Mouse (Mus musculus) granulocyte monocyte progenitor cell, adult 5-6 weeks (primary cell): ENCODE data around the gene Mthfd1l. TPM values are rescaled to one million over a fixed set of nuclear protein-coding genes. Genes with fewer than 3 reads are reported as not detected.
"Not testable (repeated sequence)": the region's sequence is repeated elsewhere in the genome, so short reads cannot be mapped to it uniquely, and the experiment has no call there.

ENCODE experiments used
- ATAC-seq: replicated peaks from 2 replicates; pipeline ENCODE4 v1.8.0; 2016; ENCODE audit warnings: mild to moderate bottlenecking, moderate TSS enrichment, inconsistent platforms; ENCODE audit not compliant: poor library complexity, severe bottlenecking
- total RNA-seq, 2 experiments: library from RNA; stranded (forward) in 1 of 2; stranded (reverse) in 1 of 2; fragments of 200-712, 200-1000 nt in 1 of 2; fragments of >200 nt in 1 of 2; fragmentation: Nextera tagmentation in 1 of 2; gene quantifications; 2 replicates each; pipeline ENCODE4 v1.2.3; 2014 to 2017

Mthfd1l gene
- total RNA-seq, 2 experiments from 2014 or later, result 50.0 to 111 TPM

- ATAC-seq, result 0 out of 2 replicates have a peak, but pooled peaks have one; percentile 20
These were observed 138.3 kb downstream of the Mthfd1l start for GRCm38 (mm10) chr10:4111095-4111794.

- no peak for ATAC-seq
These were observed 138.8 kb downstream of the Mthfd1l start for GRCm38 (mm10) chr10:4111795-4112139.

GRCm38 (mm10) chr10:4112611-4113327 is 139.9 kb downstream of the Mthfd1l start:
- no peak for ATAC-seq

GRCm38 (mm10) chr10:4113328-4113658 is 140.4 kb downstream of the Mthfd1l start:
- ATAC-seq, result no peak

GRCm38 (mm10) chr10:4116653-4117052 is 143.7 kb downstream of the Mthfd1l start:
- no peak for ATAC-seq

DNA sequence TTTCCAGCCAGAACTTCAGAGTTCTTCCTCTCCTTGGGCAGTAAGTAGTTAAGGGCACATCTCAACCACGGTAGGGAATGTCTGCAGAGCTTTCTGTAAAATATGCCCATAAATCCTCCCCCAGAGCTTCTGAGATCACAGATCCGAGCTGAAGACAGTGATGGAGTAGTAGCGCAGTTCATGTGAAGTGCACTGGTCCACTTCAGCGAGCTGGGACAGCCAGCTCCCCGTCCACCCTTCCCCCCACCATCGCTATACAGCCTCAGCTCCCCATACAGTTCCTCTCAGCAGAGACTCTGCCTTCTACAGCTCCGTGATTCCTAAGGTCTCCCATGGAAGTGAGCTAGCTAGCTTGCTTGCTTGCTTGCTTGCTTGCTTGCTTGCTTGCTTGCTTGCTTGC is 144.2 kb downstream of the Mthfd1l start:
- ATAC-seq, result no peak

GRCm38 (mm10) chr10:4119287-4119686 is 146.4 kb downstream of the Mthfd1l start:
- no peak for ATAC-seq

DNA sequence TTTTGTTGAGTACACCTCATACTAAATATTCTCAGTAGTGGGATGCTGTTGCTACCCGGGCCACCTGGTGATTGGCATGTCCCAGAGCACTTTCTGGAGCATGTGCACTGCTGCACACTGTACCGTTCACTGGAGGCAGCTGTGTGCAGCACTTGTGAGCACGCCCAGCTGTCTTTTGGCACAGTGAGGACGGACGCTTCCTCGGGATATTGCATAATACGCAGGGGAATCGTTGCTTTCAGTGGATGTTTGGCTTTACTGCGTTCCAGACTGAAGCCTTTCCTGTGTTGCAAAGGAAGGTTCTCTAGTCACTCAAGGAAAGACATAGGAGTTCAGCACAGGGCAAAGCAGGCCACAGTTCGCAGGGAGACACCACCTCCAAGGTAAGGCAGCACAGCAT is 147.8 kb downstream of the Mthfd1l start:
- peak; percentile 96 for ATAC-seq

GRCm38 (mm10) chr10:4121197-4121596 is 148.3 kb downstream of the Mthfd1l start:
- ATAC-seq, result no peak

- ATAC-seq, result not testable (repeated sequence)
These were observed 150.5 kb downstream of the Mthfd1l start for GRCm38 (mm10) chr10:4123280-4123945.

GRCm38 (mm10) chr10:4124148-4124547 is 151.2 kb downstream of the Mthfd1l start:
- no peak for ATAC-seq

GRCm38 (mm10) chr10:4125232-4125631 is 152.3 kb downstream of the Mthfd1l start:
- ATAC-seq, result no peak

DNA sequence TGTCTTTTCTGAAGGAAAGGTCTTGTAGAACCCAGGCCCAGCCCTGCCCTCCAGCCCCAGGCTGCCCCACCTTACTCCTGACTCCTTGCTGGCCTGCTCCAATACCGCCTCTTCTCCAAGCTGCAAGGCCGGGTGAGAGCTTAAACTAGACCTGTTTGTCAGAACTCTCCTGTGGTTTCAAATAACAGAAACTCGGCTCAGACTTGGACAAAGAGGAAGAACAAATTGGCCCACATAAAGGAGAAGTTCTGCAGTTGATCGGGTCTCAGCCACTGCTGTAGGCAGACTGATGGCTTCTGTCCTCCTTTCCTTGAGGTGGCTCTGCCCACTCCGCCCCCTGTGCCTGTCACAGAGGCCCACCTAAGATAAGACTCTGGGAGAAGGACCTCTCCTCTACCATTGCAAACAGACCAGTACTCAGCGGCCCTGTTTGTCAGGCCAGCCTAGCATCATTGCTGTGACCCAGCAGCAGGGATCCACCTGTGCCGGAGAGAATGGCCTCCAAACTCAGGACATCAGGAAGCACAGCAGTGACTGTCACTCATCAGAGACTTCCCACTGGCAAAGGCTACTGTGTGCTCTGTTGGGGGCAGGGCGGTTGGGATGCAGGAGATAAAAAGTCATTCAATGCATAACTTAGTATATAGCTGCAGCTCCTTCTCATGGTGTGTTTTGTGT is 153.6 kb downstream of the Mthfd1l start:
- peak; percentile 91 for ATAC-seq

- peak; percentile 22 for ATAC-seq
These were observed 155.5 kb downstream of the Mthfd1l start for GRCm38 (mm10) chr10:4128411-4128810.

GRCm38 (mm10) chr10:4128915-4129314 is 156.0 kb downstream of the Mthfd1l start:
- no peak for ATAC-seq

DNA sequence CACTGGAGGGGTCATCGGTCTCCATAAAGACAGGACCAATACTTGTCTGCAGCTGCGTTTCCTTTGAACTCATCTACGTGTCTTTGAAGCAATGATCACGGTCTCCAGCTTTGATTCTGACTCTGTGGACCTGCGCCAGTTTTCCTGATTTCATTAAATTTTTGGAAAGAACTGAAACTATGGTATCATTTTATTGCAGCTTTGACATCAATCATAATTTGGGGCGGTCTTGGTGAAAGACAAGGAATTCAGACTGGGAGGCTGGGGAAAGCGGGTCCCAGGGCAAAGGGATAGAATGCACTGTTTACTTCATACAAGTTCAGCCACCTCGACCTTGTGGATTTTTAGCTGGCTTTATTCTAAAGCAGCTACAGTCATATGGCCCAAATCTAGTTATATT is 156.5 kb downstream of the Mthfd1l start:
- no peak for ATAC-seq

- no peak for ATAC-seq
These were observed 157.2 kb downstream of the Mthfd1l start for GRCm38 (mm10) chr10:4130034-4130607.

GRCm38 (mm10) chr10:4132735-4133134 is 159.8 kb downstream of the Mthfd1l start:
- no peak for ATAC-seq

DNA sequence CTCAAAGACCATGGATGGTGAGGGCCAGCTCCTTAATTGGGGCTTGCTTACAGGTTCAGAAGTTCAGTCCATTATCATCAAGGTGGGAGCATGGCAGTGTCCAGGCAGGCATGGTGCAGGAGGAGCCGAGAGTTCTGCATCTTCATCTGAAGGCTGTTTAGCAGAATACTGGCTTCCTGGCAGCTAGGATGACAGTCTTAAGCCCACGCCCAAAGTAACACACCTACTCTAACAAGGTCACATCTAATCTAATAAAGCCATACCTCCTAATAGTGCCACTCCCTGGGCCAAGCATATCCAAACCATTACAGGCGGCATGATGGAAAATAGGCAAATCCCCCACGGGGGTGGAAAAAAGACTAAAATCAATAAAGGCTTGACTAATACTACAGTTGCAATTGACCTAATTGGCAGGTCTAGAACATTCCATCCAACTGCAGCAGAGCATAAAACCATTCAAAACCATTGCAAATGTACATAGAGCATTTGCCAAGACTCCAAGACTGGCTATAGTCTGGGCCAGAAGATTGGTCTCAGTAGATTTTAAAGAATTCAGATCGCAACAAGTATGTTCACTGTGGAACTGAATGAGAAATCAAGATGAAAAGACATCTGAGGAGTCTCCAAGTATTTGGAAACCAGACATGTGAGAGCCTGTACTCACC is 162.3 kb downstream of the Mthfd1l start:
- no peak for ATAC-seq

DNA sequence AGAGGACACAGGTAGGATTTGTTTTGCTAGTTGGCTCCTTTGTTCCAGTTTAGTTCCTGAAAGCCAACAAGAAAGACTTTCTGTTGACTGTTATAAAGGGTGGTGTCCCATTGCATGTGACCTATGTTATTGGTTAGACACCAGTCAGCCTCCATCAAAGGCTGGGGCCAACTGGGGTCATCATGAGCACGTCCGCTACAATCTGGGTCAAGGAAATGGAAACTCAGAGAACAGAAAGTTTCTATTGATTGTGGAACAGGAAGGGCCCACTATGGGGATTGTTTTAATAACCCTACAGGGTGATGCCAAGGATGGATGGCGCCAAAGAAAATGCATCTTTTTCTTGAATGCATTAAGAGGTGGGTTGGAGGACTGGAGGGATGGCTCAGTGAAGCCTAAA is 166.6 kb downstream of the Mthfd1l start:
- ATAC-seq, result no peak
